Mouse (Mus musculus): Measurements from ENCODE around the gene Col11a2. TPM values are rescaled to one million over a fixed set of nuclear protein-coding genes. Genes with fewer than 3 reads are reported as not detected.
"Not testable (repeated sequence)": the region's sequence is repeated elsewhere in the genome, so short reads cannot be mapped to it uniquely, and the experiment has no call there.

Col11a2 gene
- polyA plus RNA-seq, 1 experiment from 2014 or later: 0.27 TPM

GRCm38 (mm10) chr17:34000796-34001195 lies 38.4 kb upstream of the Col11a2 start:
- peak overlapping the region; percentile 96; the same call in 1 of the 2 replicates for H3K4me2 ChIP-seq (ENCODE audit: low read depth, low read length)
- H3K36me3 ChIP-seq (ENCODE audit: control insufficient read depth, insufficient read depth); H3K9me3 ChIP-seq (replicated peaks; ENCODE audit: control insufficient read depth, low read length); H3K27ac ChIP-seq (ENCODE audit: low read length); H3K9ac ChIP-seq (ENCODE audit: low read depth, low read length); ATAC-seq (ENCODE audit: low read depth); H3K4me1 ChIP-seq (ENCODE audit: control insufficient read depth, low read depth, low read length): not testable (repeated sequence)
- WGBS (ENCODE audit: insufficient replicate concordance): 40% methylated on average over 2 of the region's 2 CpGs
- peak overlapping the region; percentile 71; the same call in 1 of the 2 replicates for H3K4me3 ChIP-seq (ENCODE audit: low read depth, low read length)
- H3K27me3 ChIP-seq (ENCODE audit: control insufficient read depth, insufficient read depth, low read depth, low read length): peaks cover 11% of the 10 kb centered on the region

GRCm38 (mm10) chr17:34003426-34003825 lies 35.8 kb upstream of the Col11a2 start:
- Histone ChIP-seq H3K4me2 (ENCODE audit: low read depth, low read length) (no peak overlapping the region), H3K27me3 (ENCODE audit: control insufficient read depth, insufficient read depth, low read depth, low read length) (peaks cover 11% of the 10 kb centered on the region), H3K4me1 (ENCODE audit: control insufficient read depth, low read depth, low read length) (peaks cover 4% of the 10 kb centered on the region), H3K9me3 (replicated peaks; ENCODE audit: control insufficient read depth, low read length) (no peaks in the 10 kb centered on the region), H3K4me3 (ENCODE audit: low read depth, low read length) (no peak overlapping the region), H3K27ac (ENCODE audit: low read length) (no peak overlapping the region), H3K9ac (ENCODE audit: low read depth, low read length) (no peak overlapping the region), H3K36me3 (ENCODE audit: control insufficient read depth, insufficient read depth) (no peaks in the 10 kb centered on the region)
- ATAC-seq (ENCODE audit: low read depth): no peak
- WGBS (ENCODE audit: insufficient replicate concordance): 3% methylated on average over 5 of the region's 5 CpGs

- no peaks in the 10 kb centered on the region for H3K9me3 ChIP-seq (replicated peaks; ENCODE audit: control insufficient read depth, low read length)
- H3K9ac ChIP-seq (ENCODE audit: low read depth, low read length): no peak overlapping the region
- ATAC-seq (ENCODE audit: low read depth): no peak
- H3K27ac ChIP-seq (ENCODE audit: low read length): no peak overlapping the region
- 28% methylated on average over 2 of the region's 2 CpGs for WGBS (ENCODE audit: insufficient replicate concordance)
- no peaks in the 10 kb centered on the region for H3K36me3 ChIP-seq (ENCODE audit: control insufficient read depth, insufficient read depth)
- no peaks in the 10 kb centered on the region for H3K27me3 ChIP-seq (ENCODE audit: control insufficient read depth, insufficient read depth, low read depth, low read length)
- H3K4me1 ChIP-seq (ENCODE audit: control insufficient read depth, low read depth, low read length): no peaks in the 10 kb centered on the region; the same call in 1 of the 2 replicates
- no peak overlapping the region for H3K4me2 ChIP-seq (ENCODE audit: low read depth, low read length)
- no peak overlapping the region for H3K4me3 ChIP-seq (ENCODE audit: low read depth, low read length)
Observed at GRCm38 (mm10) chr17:34006570-34006969, 32.7 kb upstream of the Col11a2 start.

GRCm38 (mm10) chr17:34010156-34010555 lies 29.1 kb upstream of the Col11a2 start:
- 50% methylated on average over 5 of the region's 5 CpGs for WGBS (ENCODE audit: insufficient replicate concordance)
- no peak for ATAC-seq (ENCODE audit: low read depth)
- H3K27ac ChIP-seq (ENCODE audit: low read length): no peak overlapping the region
- H3K36me3 ChIP-seq (ENCODE audit: control insufficient read depth, insufficient read depth): no peaks in the 10 kb centered on the region
- no peak overlapping the region for H3K4me3 ChIP-seq (ENCODE audit: low read depth, low read length)
- no peak overlapping the region for H3K4me2 ChIP-seq (ENCODE audit: low read depth, low read length)
- no peak overlapping the region for H3K9ac ChIP-seq (ENCODE audit: low read depth, low read length)
- no peaks in the 10 kb centered on the region for H3K27me3 ChIP-seq (ENCODE audit: control insufficient read depth, insufficient read depth, low read depth, low read length)
- no peaks in the 10 kb centered on the region for H3K9me3 ChIP-seq (replicated peaks; ENCODE audit: control insufficient read depth, low read length)
- no peaks in the 10 kb centered on the region for H3K4me1 ChIP-seq (ENCODE audit: control insufficient read depth, low read depth, low read length)

GRCm38 (mm10) chr17:34013436-34013835 lies 25.8 kb upstream of the Col11a2 start:
- Histone ChIP-seq H3K36me3 (ENCODE audit: control insufficient read depth, insufficient read depth) (no peaks in the 10 kb centered on the region), H3K27me3 (ENCODE audit: control insufficient read depth, insufficient read depth, low read depth, low read length) (no peaks in the 10 kb centered on the region), H3K4me1 (ENCODE audit: control insufficient read depth, low read depth, low read length) (no peaks in the 10 kb centered on the region), H3K4me2 (ENCODE audit: low read depth, low read length) (no peak overlapping the region), H3K4me3 (ENCODE audit: low read depth, low read length) (no peak overlapping the region), H3K9ac (ENCODE audit: low read depth, low read length) (no peak overlapping the region), H3K9me3 (replicated peaks; ENCODE audit: control insufficient read depth, low read length) (no peaks in the 10 kb centered on the region), H3K27ac (ENCODE audit: low read length) (no peak overlapping the region)
- 73% methylated on average over 8 of the region's 8 CpGs for WGBS (ENCODE audit: insufficient replicate concordance)
- ATAC-seq (ENCODE audit: low read depth): no peak

- Histone ChIP-seq H3K4me3 (ENCODE audit: low read depth, low read length) (no peak overlapping the region), H3K4me2 (ENCODE audit: low read depth, low read length) (no peak overlapping the region), H3K9ac (ENCODE audit: low read depth, low read length) (no peak overlapping the region), H3K4me1 (ENCODE audit: control insufficient read depth, low read depth, low read length) (peaks cover 26% of the 10 kb centered on the region), H3K36me3 (ENCODE audit: control insufficient read depth, insufficient read depth) (peaks cover 19% of the 10 kb centered on the region), H3K9me3 (replicated peaks; ENCODE audit: control insufficient read depth, low read length) (peaks cover 8% of the 10 kb centered on the region), H3K27ac (ENCODE audit: low read length) (no peak overlapping the region), H3K27me3 (ENCODE audit: control insufficient read depth, insufficient read depth, low read depth, low read length) (no peaks in the 10 kb centered on the region)
- ATAC-seq (ENCODE audit: low read depth): no peak
- WGBS (ENCODE audit: insufficient replicate concordance): 80% methylated on average over 22 of the region's 23 CpGs
Observed at GRCm38 (mm10) chr17:34021539-34022413, 17.5 kb upstream of the Col11a2 start.

GRCm38 (mm10) chr17:34022414-34022783 lies 16.8 kb upstream of the Col11a2 start:
- Histone ChIP-seq H3K36me3 (ENCODE audit: control insufficient read depth, insufficient read depth) (peaks cover 19% of the 10 kb centered on the region), H3K4me2 (ENCODE audit: low read depth, low read length) (no peak overlapping the region), H3K4me1 (ENCODE audit: control insufficient read depth, low read depth, low read length) (peaks cover 32% of the 10 kb centered on the region), H3K27ac (ENCODE audit: low read length) (no peak overlapping the region), H3K9me3 (replicated peaks; ENCODE audit: control insufficient read depth, low read length) (peaks cover 8% of the 10 kb centered on the region), H3K4me3 (ENCODE audit: low read depth, low read length) (no peak overlapping the region), H3K27me3 (ENCODE audit: control insufficient read depth, insufficient read depth, low read depth, low read length) (no peaks in the 10 kb centered on the region), H3K9ac (ENCODE audit: low read depth, low read length) (no peak overlapping the region)
- no peak for ATAC-seq (ENCODE audit: low read depth)
- WGBS (ENCODE audit: insufficient replicate concordance): 86% methylated on average over 14 of the region's 14 CpGs

GRCm38 (mm10) chr17:34022987-34023386 lies 16.2 kb upstream of the Col11a2 start:
- no peak for ATAC-seq (ENCODE audit: low read depth)
- 92% methylated on average over 20 of the region's 20 CpGs for WGBS (ENCODE audit: insufficient replicate concordance)
- H3K9ac ChIP-seq (ENCODE audit: low read depth, low read length): no peak overlapping the region

GRCm38 (mm10) chr17:34023678-34024077 lies 15.6 kb upstream of the Col11a2 start:
- Histone ChIP-seq H3K4me2 (ENCODE audit: low read depth, low read length) (peak overlapping the region; percentile 96), H3K9me3 (replicated peaks; ENCODE audit: control insufficient read depth, low read length) (peaks cover 8% of the 10 kb centered on the region), H3K27ac (ENCODE audit: low read length) (no peak overlapping the region), H3K4me1 (ENCODE audit: control insufficient read depth, low read depth, low read length) (peaks cover 40% of the 10 kb centered on the region), H3K9ac (ENCODE audit: low read depth, low read length) (peak overlapping the region; percentile 82), H3K27me3 (ENCODE audit: control insufficient read depth, insufficient read depth, low read depth, low read length) (no peaks in the 10 kb centered on the region), H3K4me3 (ENCODE audit: low read depth, low read length) (peak overlapping the region; percentile 89), H3K36me3 (ENCODE audit: control insufficient read depth, insufficient read depth) (peaks cover 22% of the 10 kb centered on the region)
- WGBS (ENCODE audit: insufficient replicate concordance): 66% methylated on average over 9 of the region's 9 CpGs
- ATAC-seq (ENCODE audit: low read depth): no peak

More at GRCm38 (mm10) chr17:34022987-34023386, 16.2 kb upstream of the Col11a2 start:
- H3K4me1 ChIP-seq (ENCODE audit: control insufficient read depth, low read depth, low read length): peaks cover 34% of the 10 kb centered on the region
- H3K9me3 ChIP-seq (replicated peaks; ENCODE audit: control insufficient read depth, low read length): peaks cover 8% of the 10 kb centered on the region
- H3K36me3 ChIP-seq (ENCODE audit: control insufficient read depth, insufficient read depth): peaks cover 19% of the 10 kb centered on the region
- no peak overlapping the region for H3K27ac ChIP-seq (ENCODE audit: low read length)
- H3K4me2 ChIP-seq (ENCODE audit: low read depth, low read length): no peak overlapping the region
- no peak overlapping the region for H3K4me3 ChIP-seq (ENCODE audit: low read depth, low read length)
- no peaks in the 10 kb centered on the region for H3K27me3 ChIP-seq (ENCODE audit: control insufficient read depth, insufficient read depth, low read depth, low read length)

Data from liver, embryonic 16.5 days (tissue).